Mouse (Mus musculus): ENCODE measurements around the gene Mmp2. TPM values are rescaled to one million over a fixed set of nuclear protein-coding genes. Genes with fewer than 3 reads are reported as not detected.
"Not testable (repeated sequence)": the region's sequence is repeated elsewhere in the genome, so short reads cannot be mapped to it uniquely, and the experiment has no call there.

Mmp2 gene
- polyA plus RNA-seq (2016; fragmentation: Nextera tagmentation; extraction: Ambion mirVana) = 107 and 111 TPM in 2 replicates

- Histone ChIP-seq H3K27ac (peak within 1 kb of the TSS; percentile 41), H3K9me3 (replicated peaks) (no peaks in the 10 kb centered on the region), H3K4me3 (peak within 1 kb of the TSS; percentile 50), H3K27me3 (peaks cover 3% of the 10 kb centered on the region; the same call in 1 of the 2 replicates), H3K36me3 (0 out of 2 replicates have a peak, but pooled peaks cover 4% of the 10 kb centered on the region), H3K4me1 (peaks cover 11% of the 10 kb centered on the region), H3K9ac (peak within 1 kb of the TSS; percentile 66), H3K4me2 (replicated peaks) (peak within 1 kb of the TSS; percentile 81)
- 2% methylated on average over 36 of the region's 37 CpGs for WGBS
- peak; percentile 35; the same call in 1 of the 2 replicates for ATAC-seq (ENCODE audit: low FRiP score)
These were observed at the start of gene Mmp2 for GRCm38 (mm10) chr8:92827243-92828034. TSS of gene Mmp2 (plus strand) at chr8:92827291.

- ATAC-seq (ENCODE audit: low FRiP score) = no peak
- peaks cover 10% of the 10 kb centered on the region for H3K4me1 ChIP-seq
- WGBS = 61% methylated on average over 3 of the region's 3 CpGs
- H3K9ac ChIP-seq = no peak overlapping the region
- no peaks in the 10 kb centered on the region for H3K36me3 ChIP-seq
- no peak overlapping the region for H3K27ac ChIP-seq
- no peak overlapping the region for H3K4me3 ChIP-seq
- H3K9me3 ChIP-seq (replicated peaks) = peaks cover 2% of the 10 kb centered on the region; the same call in 1 of the 2 replicates
- no peaks in the 10 kb centered on the region for H3K27me3 ChIP-seq
- H3K4me2 ChIP-seq (replicated peaks) = no peak overlapping the region
These were observed 46.1 kb upstream of the Mmp2 start for GRCm38 (mm10) chr8:92780976-92781375.

- WGBS = 56% methylated on average over 3 of the region's 3 CpGs
- H3K9me3 ChIP-seq (replicated peaks) = peaks cover 5% of the 10 kb centered on the region; the same call in 1 of the 2 replicates
- no peak overlapping the region for H3K27ac ChIP-seq
- H3K27me3 ChIP-seq = no peaks in the 10 kb centered on the region
- no peak overlapping the region for H3K9ac ChIP-seq
- H3K36me3 ChIP-seq = no peaks in the 10 kb centered on the region
- 0 out of 2 replicates have a peak, but pooled peaks cover 6% of the 10 kb centered on the region for H3K4me1 ChIP-seq
- no peak overlapping the region for H3K4me2 ChIP-seq (replicated peaks)
- no peak for ATAC-seq (ENCODE audit: low FRiP score)
- no peak overlapping the region for H3K4me3 ChIP-seq
These were observed 43.0 kb upstream of the Mmp2 start for GRCm38 (mm10) chr8:92783906-92784610.

GRCm38 (mm10) chr8:92790835-92791234, 36.3 kb upstream of the Mmp2 start:
- Histone ChIP-seq H3K27me3 (no peaks in the 10 kb centered on the region), H3K9me3 (replicated peaks) (peaks cover 5% of the 10 kb centered on the region; the same call in 1 of the 2 replicates), H3K36me3 (no peaks in the 10 kb centered on the region), H3K4me3 (no peak overlapping the region), H3K4me1 (0 out of 2 replicates have a peak, but pooled peaks cover 3% of the 10 kb centered on the region), H3K27ac (no peak overlapping the region), H3K9ac (no peak overlapping the region), H3K4me2 (replicated peaks) (no peak overlapping the region)
- 74% methylated on average over 3 of the region's 3 CpGs for WGBS
- no peak for ATAC-seq (ENCODE audit: low FRiP score)

- ATAC-seq (ENCODE audit: low FRiP score); H3K27me3 ChIP-seq; H3K4me2 ChIP-seq (replicated peaks); H3K4me1 ChIP-seq; H3K36me3 ChIP-seq; H3K4me3 ChIP-seq; H3K9ac ChIP-seq; H3K27ac ChIP-seq; H3K9me3 ChIP-seq (replicated peaks): not testable (repeated sequence)
- 94% methylated on average over 2 of the region's 2 CpGs for WGBS
These were observed 35.1 kb upstream of the Mmp2 start for GRCm38 (mm10) chr8:92791999-92792398.

- H3K9ac ChIP-seq = no peak overlapping the region
- no peaks in the 10 kb centered on the region for H3K4me1 ChIP-seq
- H3K27ac ChIP-seq = no peak overlapping the region
- no peak overlapping the region for H3K4me3 ChIP-seq
- ATAC-seq (ENCODE audit: low FRiP score) = no peak
- H3K27me3 ChIP-seq = no peaks in the 10 kb centered on the region
- WGBS = 81% methylated on average over 14 of the region's 14 CpGs
- H3K4me2 ChIP-seq (replicated peaks) = no peak overlapping the region
- H3K36me3 ChIP-seq = no peaks in the 10 kb centered on the region
- no peaks in the 10 kb centered on the region for H3K9me3 ChIP-seq (replicated peaks)
These were observed 33.1 kb upstream of the Mmp2 start for GRCm38 (mm10) chr8:92793852-92794580.

- ATAC-seq (ENCODE audit: low FRiP score) = no peak
- WGBS = 60% methylated on average over 7 of the region's 7 CpGs
- H3K9me3 ChIP-seq (replicated peaks) = no peaks in the 10 kb centered on the region
These were observed 29.6 kb upstream of the Mmp2 start for GRCm38 (mm10) chr8:92797527-92797931.

GRCm38 (mm10) chr8:92799406-92799805, 27.7 kb upstream of the Mmp2 start:
- no peaks in the 10 kb centered on the region for H3K9me3 ChIP-seq (replicated peaks)
- no peaks in the 10 kb centered on the region for H3K27me3 ChIP-seq
- H3K4me2 ChIP-seq (replicated peaks) = no peak overlapping the region
- H3K4me3 ChIP-seq = no peak overlapping the region
- no peaks in the 10 kb centered on the region for H3K36me3 ChIP-seq
- H3K27ac ChIP-seq = no peak overlapping the region
- no peak for ATAC-seq (ENCODE audit: low FRiP score)
- WGBS = 91% methylated on average over 11 of the region's 11 CpGs
- no peak overlapping the region for H3K9ac ChIP-seq
- H3K4me1 ChIP-seq = no peaks in the 10 kb centered on the region

More at GRCm38 (mm10) chr8:92797527-92797931, 29.6 kb upstream of the Mmp2 start:
- Histone ChIP-seq H3K4me1 (no peaks in the 10 kb centered on the region), H3K27ac (no peak overlapping the region), H3K36me3 (no peaks in the 10 kb centered on the region), H3K4me2 (replicated peaks) (no peak overlapping the region), H3K27me3 (no peaks in the 10 kb centered on the region), H3K4me3 (no peak overlapping the region), H3K9ac (no peak overlapping the region)

GRCm38 (mm10) chr8:92801231-92801630, 25.9 kb upstream of the Mmp2 start:
- Histone ChIP-seq H3K4me1 (no peaks in the 10 kb centered on the region), H3K36me3 (no peaks in the 10 kb centered on the region), H3K4me3 (no peak overlapping the region), H3K27ac (no peak overlapping the region), H3K9ac (no peak overlapping the region), H3K27me3 (no peaks in the 10 kb centered on the region), H3K4me2 (replicated peaks) (no peak overlapping the region), H3K9me3 (replicated peaks) (no peaks in the 10 kb centered on the region)
- no peak for ATAC-seq (ENCODE audit: low FRiP score)
- 58% methylated on average over 8 of the region's 8 CpGs for WGBS

- Histone ChIP-seq H3K4me3 (no peak overlapping the region), H3K9me3 (replicated peaks) (no peaks in the 10 kb centered on the region), H3K27ac (no peak overlapping the region), H3K4me1 (no peaks in the 10 kb centered on the region), H3K36me3 (no peaks in the 10 kb centered on the region), H3K4me2 (replicated peaks) (no peak overlapping the region), H3K27me3 (no peaks in the 10 kb centered on the region), H3K9ac (no peak overlapping the region)
- 79% methylated on average over 3 of the region's 3 CpGs for WGBS
- ATAC-seq (ENCODE audit: low FRiP score) = no peak
These were observed 24.5 kb upstream of the Mmp2 start for GRCm38 (mm10) chr8:92802591-92802990.

GRCm38 (mm10) chr8:92812773-92813172, 14.3 kb upstream of the Mmp2 start:
- no peak overlapping the region for H3K4me2 ChIP-seq (replicated peaks)
- no peaks in the 10 kb centered on the region for H3K27me3 ChIP-seq
- H3K27ac ChIP-seq = no peak overlapping the region
- ATAC-seq (ENCODE audit: low FRiP score) = no peak
- H3K4me3 ChIP-seq = no peak overlapping the region
- H3K36me3 ChIP-seq = no peaks in the 10 kb centered on the region
- H3K9me3 ChIP-seq (replicated peaks) = no peaks in the 10 kb centered on the region
- H3K9ac ChIP-seq = no peak overlapping the region
- WGBS = 93% methylated on average over 2 of the region's 2 CpGs
- H3K4me1 ChIP-seq = no peaks in the 10 kb centered on the region

- no peak overlapping the region for H3K4me2 ChIP-seq (replicated peaks)
- H3K27ac ChIP-seq = no peak overlapping the region
- no peak for ATAC-seq (ENCODE audit: low FRiP score)
- H3K27me3 ChIP-seq = no peaks in the 10 kb centered on the region
- 86% methylated on average over 5 of the region's 5 CpGs for WGBS
- H3K4me1 ChIP-seq = no peaks in the 10 kb centered on the region
- H3K36me3 ChIP-seq = no peaks in the 10 kb centered on the region
- no peak overlapping the region for H3K4me3 ChIP-seq
- H3K9ac ChIP-seq = no peak overlapping the region
- H3K9me3 ChIP-seq (replicated peaks) = no peaks in the 10 kb centered on the region
These were observed 11.4 kb upstream of the Mmp2 start for GRCm38 (mm10) chr8:92815661-92816060.

Measured in hindbrain, embryonic 12.5 days (tissue).